Mouse (Mus musculus) ES-E14 (cell line): ENCODE results near the gene Hs1bp3.

Source experiments
- HCFC1 ChIP-seq: IDR thresholded peaks from 2 replicates; pipeline ENCODE4 v1.6.1; 2012; ENCODE audit warnings: low read length, inconsistent platforms, borderline replicate concordance; ENCODE audit not compliant: insufficient read depth
- MAFK ChIP-seq: IDR thresholded peaks from 2 replicates; pipeline ENCODE4 v1.6.1; 2014; ENCODE audit warnings: mild to moderate bottlenecking, low read depth, low read length, inconsistent platforms; ENCODE audit not compliant: insufficient read depth

- no peak for TF ChIP-seq HCFC1
- TF ChIP-seq MAFK, result no peak
Observed at GRCm38 (mm10) chr12:8337286-8338060, 24.2 kb downstream of the Hs1bp3 start.
